10 mouse cellular contexts compared by ENCODE assay signal in genomic region chrX:164763764-164764445, GRCm38 (mm10).
DNase-seq lines count a peak whose midpoint lies in the region; ATAC-seq lines count a peak whose summit lies in the region.
"Had no signal": no experiment of that assay in that cellular context is flagged by ENCODE, and none has a peak within 500 bp of the region (broad histone marks: within the 10 kb centered on the region; RNA-seq: fewer than 3 reads in every experiment).

No protein-coding gene starts in this region.

- peak; percentile 6 for DNase-seq in adrenal gland, postnatal 14 days
- no peak for DNase-seq in adrenal gland, postnatal 4 days (ENCODE audit: low spot score in 2 of 2)
- peak; percentile 4 for DNase-seq in kidney, adult 11 months
- DNase-seq in kidney, adult 18-20 months, result no peak
- peak; percentile 75 for DNase-seq in MN1 (ENCODE audit: low spot score)
- DNase-seq in kidney, postnatal 10 days, result peak; percentile 71
- no peak for DNase-seq in frontal cortex, postnatal 10 days (ENCODE audit: low spot score in 2 of 2)
- DNase-seq: cerebellum, adult 11-12 months; layer of hippocampus, adult 9-11 months had no signal

- ATAC-seq in frontal cortex, adult (ENCODE audit: low TSS enrichment), result no peak

Comparison
In these comparisons a context has a peak if more than half of its experiments do, and no peak if none do; other contexts are left out.
1. DNase-seq: peak in adrenal gland, postnatal 14 days (single experiment), kidney, adult 11 months (single experiment), MN1 (single experiment) and kidney, postnatal 10 days (single experiment); none in adrenal gland, postnatal 4 days (0 of 2), kidney, adult 18-20 months (single experiment) and frontal cortex, postnatal 10 days (0 of 2).